22 mouse cellular contexts compared by ENCODE assay signal in genomic region chr13:36108528-36108927, GRCm38 (mm10). TPM values are rescaled to one million over a fixed set of nuclear protein-coding genes. Genes with fewer than 3 reads are reported as not detected.
DNase-seq lines count a peak whose midpoint lies in the region; ATAC-seq lines count a peak whose summit lies in the region.
"Had no signal": no experiment of that assay in that cellular context is flagged by ENCODE, and none has a peak within 500 bp of the region (broad histone marks: within the 10 kb centered on the region; RNA-seq: fewer than 3 reads in every experiment).

No protein-coding gene starts in this region.

- peak; percentile 52; the same call in 1 of the 2 replicates for ATAC-seq in common myeloid progenitor, adult 5-6 weeks (replicated peaks; ENCODE audit: low read depth, poor library complexity, severe bottlenecking)
- peak; percentile 77 for ATAC-seq in megakaryocyte, adult 5-6 weeks (ENCODE audit: poor library complexity, severe bottlenecking)
- ATAC-seq in monocyte, adult 5-6 weeks (replicated peaks; ENCODE audit: insufficient number of reproducible peaks, low FRiP score, low TSS enrichment, poor library complexity, severe bottlenecking), result 0 out of 2 replicates have a peak, but pooled peaks have one; percentile 9
- ATAC-seq: activated CD4-positive, CD25-positive, alpha-beta regulatory T cell, adult 4 months; forebrain, embryonic 13.5 days; forebrain, embryonic 15.5 days; forebrain, postnatal 0 days; Patski had no signal

- DNase-seq in lung, postnatal 36 days, result peak; percentile 15
- no peak for DNase-seq in lung, postnatal 10 days
- DNase-seq in B cell, adult 2 months, result no peak
- DNase-seq in adrenal gland, adult (ENCODE audit: inconsistent age in 2 of 2, low spot score in 1 of 2), result no peak
- DNase-seq in urinary bladder, postnatal 14 days (ENCODE audit: low spot score), result no peak
- DNase-seq: adrenal gland, adult 2 months; adrenal gland, postnatal 10 days; adrenal gland, postnatal 25 days; cerebellum, adult 11 months; cerebellum, adult 18-20 months; cerebellum, adult 8-10 months; cerebellum, adult 9-11 months; cerebellum, postnatal 14 days; cerebellum, postnatal 36 days; forebrain, postnatal 0 days had no signal

RNA-seq across cellular contexts. Expression of gene Fars2, which starts 8.7 kb away (rescaled TPM):
- 62.3 and 112 TPM in 2 replicates for total RNA-seq in common myeloid progenitor, adult 5-6 weeks (2017)
- total RNA-seq in megakaryocyte, adult 5-6 weeks (2015), result 20.9 and 24.7 TPM in 2 replicates
- total RNA-seq in megakaryocyte, adult 5-6 weeks (2017), result 28.4 and 30.8 TPM in 2 replicates
- total RNA-seq in monocyte, adult 5-6 weeks (2017), result 14.6 to 44.5 TPM (median 25.7 TPM) in 3 replicates

RNA-seq across cellular contexts. Expression of gene Lyrm4, which starts 8.8 kb away (rescaled TPM):
- 16.6 and 18.2 TPM in 2 replicates for total RNA-seq in common myeloid progenitor, adult 5-6 weeks (2017)
- total RNA-seq in megakaryocyte, adult 5-6 weeks (2015), result 7.8 and 9.0 TPM in 2 replicates
- total RNA-seq in megakaryocyte, adult 5-6 weeks (2017), result 4.8 and 8.3 TPM in 2 replicates
- total RNA-seq in monocyte, adult 5-6 weeks (2017), result 3.8 to 6.6 TPM (median 4.9 TPM) in 3 replicates

Comparison
In these comparisons a context has a peak if more than half of its experiments do, and no peak if none do; other contexts are left out.
1. ATAC-seq: peak in every context shown above with its lines; median percentile 77 in megakaryocyte, adult 5-6 weeks; 52 in common myeloid progenitor, adult 5-6 weeks; 9 in monocyte, adult 5-6 weeks.